Mouse (Mus musculus) right cerebral cortex, adult 18-20 months (tissue): ENCODE results near the gene Vmn1r32.

ENCODE experiments used
- DNase-seq: peaks from one replicate; pipeline ENCODE4 v3.0.0; 2022; ENCODE audit warnings: mixed read lengths

Vmn1r32 gene

DNA sequence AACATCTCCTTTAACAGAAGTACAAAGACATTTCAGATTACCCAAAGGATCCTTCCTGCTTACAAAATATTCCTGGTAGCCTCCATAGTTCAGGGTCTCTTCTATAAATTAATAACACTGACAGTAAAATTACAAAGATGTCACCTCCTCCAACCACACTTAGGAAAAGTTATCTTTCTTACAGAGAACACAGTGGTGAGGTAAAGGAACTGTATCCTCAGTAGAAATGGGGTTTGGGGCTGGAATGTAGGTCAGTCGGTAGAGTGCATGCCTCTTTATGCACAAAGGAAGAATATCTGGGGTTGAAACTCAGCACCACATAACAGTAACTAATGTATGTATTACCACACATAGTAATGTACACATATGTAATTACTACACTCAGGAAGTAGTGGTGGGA is at the start of gene Vmn1r32:
Gene Vmn1r32 (minus strand): TSS at position 101 of the 400 bp plus-strand sequence.
- DNase-seq: no peak

DNA sequence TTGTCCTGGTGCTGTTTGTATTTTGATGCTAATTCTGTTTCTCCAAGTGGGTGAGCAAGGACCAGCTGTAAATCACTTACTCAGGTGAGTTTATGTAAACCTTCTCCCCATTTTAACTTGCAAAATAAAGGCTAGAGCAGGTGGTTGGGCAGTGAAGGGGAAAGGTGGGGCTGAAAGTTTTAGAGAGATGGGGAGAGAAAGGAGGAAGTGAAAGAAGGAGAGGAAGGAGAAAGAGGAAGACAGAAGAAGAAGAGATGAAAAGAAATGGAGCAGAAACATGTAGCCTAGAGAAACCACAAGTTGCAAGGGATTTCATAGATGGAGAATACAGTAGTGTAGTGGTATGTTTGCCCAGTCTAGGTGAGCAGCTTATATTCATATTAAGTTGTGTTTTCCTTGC is 35.9 kb upstream of the Vmn1r32 start:
- no peak for DNase-seq

DNA sequence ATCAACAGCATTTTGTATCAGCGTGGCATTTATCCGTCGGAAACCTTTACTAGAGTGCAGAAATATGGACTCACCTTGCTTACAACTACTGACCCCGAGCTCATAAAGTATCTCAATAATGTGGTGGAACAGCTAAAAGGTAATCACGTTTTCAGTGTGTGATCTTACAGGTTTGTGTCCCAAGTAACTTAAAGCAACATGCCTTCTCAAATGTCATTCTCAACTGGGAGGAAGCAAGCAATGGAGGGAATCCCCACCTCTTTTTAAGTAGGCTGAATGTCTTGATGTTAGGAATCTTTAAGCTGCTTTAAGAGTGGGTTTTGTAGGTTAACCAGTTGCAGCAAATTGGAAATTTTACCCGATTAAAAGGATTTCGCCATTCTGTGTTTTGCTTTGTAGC is 23.9 kb downstream of the Vmn1r32 start:
- DNase-seq: no peak

DNA sequence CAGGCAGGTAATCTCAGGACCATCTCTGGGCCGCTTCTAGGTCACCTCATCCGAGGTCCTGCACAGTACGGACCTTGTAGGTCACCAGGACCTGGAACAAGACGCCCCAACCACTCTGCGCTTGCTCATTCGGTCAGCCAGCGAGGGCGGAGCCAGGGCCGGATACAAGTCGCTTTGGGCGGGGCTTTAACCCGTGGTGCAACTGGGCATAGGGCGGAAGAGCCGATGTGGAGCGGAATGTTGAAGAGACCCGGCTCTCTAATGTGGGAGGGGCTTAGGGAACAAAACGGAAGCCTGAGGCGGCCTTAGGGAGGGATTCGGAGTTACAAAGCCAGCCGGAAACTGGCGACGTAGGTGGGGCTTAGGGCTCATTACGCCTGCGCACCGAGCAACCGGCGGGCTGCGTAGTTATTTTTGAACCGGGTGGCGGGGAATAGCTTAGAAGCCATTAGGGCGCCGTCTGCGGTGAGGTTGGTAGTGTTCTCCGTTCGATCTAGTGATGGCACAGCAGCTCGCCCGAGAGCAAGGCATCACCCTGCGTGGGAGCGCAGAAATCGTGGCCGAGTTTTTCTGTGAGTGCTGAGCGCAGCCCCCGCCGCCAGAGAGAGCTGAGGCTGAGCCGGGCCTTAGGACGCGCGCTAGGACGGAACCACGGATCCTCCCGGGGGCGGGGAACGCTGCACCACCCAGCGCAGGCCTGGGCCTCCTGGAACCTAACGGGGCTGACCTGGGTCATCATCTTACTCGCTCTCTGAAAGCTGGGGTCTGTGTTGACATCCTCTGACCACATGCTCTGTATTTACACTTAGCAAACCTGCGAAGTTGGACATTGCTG is 24.7 kb downstream of the Vmn1r32 start, which contains the start of gene Mad2l1:
Gene Mad2l1 (plus strand): TSS at position 363 of the 835 bp plus-strand sequence.
- peak; percentile 98 for DNase-seq

DNA sequence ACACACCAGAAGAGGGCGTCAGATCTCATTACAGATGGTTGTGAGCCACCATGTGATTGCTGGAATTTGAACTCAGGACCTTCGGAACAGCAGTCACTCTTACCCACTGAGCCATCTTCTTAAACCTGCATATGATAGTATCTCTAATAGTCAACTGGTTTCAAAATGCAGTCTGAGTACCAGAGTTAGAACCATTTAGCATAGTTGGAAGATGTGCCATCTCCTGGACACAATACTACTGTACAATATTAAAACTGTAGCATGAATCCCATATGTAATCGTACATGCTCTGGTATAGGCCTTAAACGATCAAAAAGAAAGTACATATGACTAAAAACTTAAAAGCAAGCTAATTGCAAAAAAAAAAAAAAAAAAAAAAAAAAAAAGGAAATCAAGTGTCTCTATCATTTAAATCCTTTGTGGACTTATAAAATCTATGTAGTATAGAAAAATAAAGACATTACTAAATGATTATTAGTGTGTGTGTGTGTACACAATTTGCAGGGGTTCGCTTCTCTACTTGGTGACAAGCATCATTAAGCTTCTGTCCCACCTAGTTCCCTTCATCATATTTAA is 25.4 kb downstream of the Vmn1r32 start:
- DNase-seq: no peak

DNA sequence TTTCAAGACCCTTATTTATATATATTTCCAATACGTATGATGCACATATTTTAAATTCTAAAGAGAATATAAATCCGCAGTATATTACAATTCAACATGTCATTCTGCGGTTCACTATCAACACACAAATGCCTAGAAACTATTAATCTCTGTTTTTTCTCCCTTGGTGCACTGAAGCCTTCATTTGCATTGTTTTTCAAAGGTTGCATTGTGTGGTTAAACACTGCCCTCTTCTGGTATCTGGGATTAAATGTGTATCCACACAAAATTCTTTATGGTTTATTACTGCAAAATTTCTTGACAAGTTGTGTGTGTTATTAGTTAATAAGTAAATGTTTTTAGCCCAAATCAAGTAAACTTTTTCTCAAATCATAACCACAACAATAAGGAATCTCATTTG is 26.7 kb downstream of the Vmn1r32 start:
- DNase-seq: peak; percentile 24

DNA sequence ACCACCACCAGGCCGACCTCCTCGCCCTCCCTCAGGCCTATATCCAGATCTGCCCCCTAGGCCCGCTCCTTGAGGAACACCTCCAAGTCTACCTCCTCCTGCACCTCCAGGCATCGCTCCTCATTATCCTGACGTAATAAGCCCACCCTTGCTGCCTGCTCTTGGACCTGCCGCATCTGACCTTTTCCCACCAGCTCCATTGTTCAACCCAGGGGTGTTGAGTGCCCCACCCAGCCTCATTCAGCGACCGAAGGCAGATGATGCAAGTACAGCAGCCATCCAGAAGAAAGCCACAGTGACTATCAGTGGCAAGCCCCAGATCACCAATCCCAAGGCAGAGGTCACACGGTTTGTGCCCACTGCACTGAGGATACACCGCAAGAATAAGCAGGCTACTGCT is 31.5 kb downstream of the Vmn1r32 start:
- no peak for DNase-seq

DNA sequence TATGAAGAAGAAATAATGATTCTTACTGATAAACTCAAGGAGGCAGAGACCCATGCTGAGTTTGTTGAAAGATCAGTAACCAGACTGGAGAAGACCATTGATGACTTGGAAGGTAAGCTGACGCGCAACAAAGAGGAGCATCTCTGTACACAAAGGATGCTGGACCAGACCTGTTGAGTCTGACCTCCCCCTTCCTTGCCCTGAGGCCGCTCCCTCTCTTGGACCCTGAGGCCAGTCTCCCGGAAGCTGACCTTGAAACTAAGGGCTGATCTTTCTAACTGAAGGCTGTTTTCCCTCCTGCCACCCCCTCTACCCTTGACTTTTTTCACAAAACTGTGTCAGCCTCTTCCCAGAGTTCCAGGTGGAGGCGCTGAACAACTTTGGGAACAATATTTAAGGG is 43.5 kb downstream of the Vmn1r32 start:
- DNase-seq: no peak
